Mouse (Mus musculus) E14TG2a.4 (cell line): ENCODE measurements around the gene Nrg3.

ENCODE experiments used
- H3K27me3 ChIP-seq: 2 replicates; pipeline ENCODE4 v1.6.1; 2014; ENCODE audit warnings: low read length, control low read depth; ENCODE audit not compliant: insufficient read depth
- H3K36me3 ChIP-seq: 2 replicates; pipeline ENCODE4 v1.6.1; 2014; ENCODE audit warnings: low read length, control low read depth; ENCODE audit not compliant: insufficient read depth
- H3K4me1 ChIP-seq: replicated peaks from 2 replicates; pipeline ENCODE4 v1.6.1; 2014; ENCODE audit warnings: low read depth, low read length, control low read depth
- H3K4me3 ChIP-seq: replicated peaks from 2 replicates; pipeline ENCODE4 v1.5.1; 2014; ENCODE audit warnings: mild to moderate bottlenecking, low read length
- H3K9me3 ChIP-seq: 2 replicates; pipeline ENCODE4 v1.6.1; 2014; ENCODE audit warnings: low read length, control low read depth
- CTCF ChIP-seq: conservative IDR thresholded peaks from 2 replicates; pipeline ENCODE4 v1.5.1; 2014; ENCODE audit warnings: low read length
- NANOG ChIP-seq: IDR thresholded peaks from 2 replicates; pipeline ENCODE4 v1.6.1; 2014; ENCODE audit warnings: borderline replicate concordance, low read length, mixed read lengths
- POU5F1 ChIP-seq: IDR thresholded peaks from 2 replicates; pipeline ENCODE4 v1.6.1; 2014; ENCODE audit warnings: low read length, borderline replicate concordance

Gene Nrg3

GRCm38 (mm10) chr14:39049021-39049420 lies 423.9 kb downstream of the Nrg3 start:
- Histone ChIP-seq H3K4me3 (no peak overlapping the region), H3K36me3 (no peaks in the 10 kb centered on the region), H3K4me1 (no peaks in the 10 kb centered on the region), H3K9me3 (no peaks in the 10 kb centered on the region), H3K27me3 (no peaks in the 10 kb centered on the region)
- no peak for TF ChIP-seq NANOG
- TF ChIP-seq CTCF, result no peak
- TF ChIP-seq POU5F1, result no peak

- no peak for TF ChIP-seq POU5F1
- no peak for TF ChIP-seq NANOG
- TF ChIP-seq CTCF, result no peak
Observed at GRCm38 (mm10) chr14:39044290-39044689, 428.6 kb downstream of the Nrg3 start.

GRCm38 (mm10) chr14:39043793-39044192 lies 429.1 kb downstream of the Nrg3 start:
- H3K27me3 ChIP-seq, result no peaks in the 10 kb centered on the region
- H3K9me3 ChIP-seq, result no peaks in the 10 kb centered on the region
- H3K4me1 ChIP-seq, result no peaks in the 10 kb centered on the region
- H3K36me3 ChIP-seq, result no peaks in the 10 kb centered on the region
- no peak for TF ChIP-seq NANOG
- TF ChIP-seq POU5F1, result no peak
- TF ChIP-seq CTCF, result no peak
- no peak overlapping the region for H3K4me3 ChIP-seq

More at GRCm38 (mm10) chr14:39044290-39044689, 428.6 kb downstream of the Nrg3 start:
- Histone ChIP-seq H3K27me3 (no peaks in the 10 kb centered on the region), H3K36me3 (no peaks in the 10 kb centered on the region), H3K4me1 (no peaks in the 10 kb centered on the region), H3K9me3 (no peaks in the 10 kb centered on the region), H3K4me3 (no peak overlapping the region)

- TF ChIP-seq CTCF (no peak), POU5F1 (no peak), NANOG (no peak)
- no peak overlapping the region for H3K4me3 ChIP-seq
- no peaks in the 10 kb centered on the region for H3K4me1 ChIP-seq
- no peaks in the 10 kb centered on the region for H3K27me3 ChIP-seq
- no peaks in the 10 kb centered on the region for H3K9me3 ChIP-seq
- H3K36me3 ChIP-seq, result no peaks in the 10 kb centered on the region
Observed at GRCm38 (mm10) chr14:39043384-39043783, 429.5 kb downstream of the Nrg3 start.

- no peak for TF ChIP-seq CTCF
- no peak for TF ChIP-seq POU5F1
- TF ChIP-seq NANOG, result no peak
- no peak overlapping the region for H3K4me3 ChIP-seq
- no peaks in the 10 kb centered on the region for H3K36me3 ChIP-seq
- no peaks in the 10 kb centered on the region for H3K27me3 ChIP-seq
- no peaks in the 10 kb centered on the region for H3K4me1 ChIP-seq
- no peaks in the 10 kb centered on the region for H3K9me3 ChIP-seq
Observed at GRCm38 (mm10) chr14:39039046-39039445, 433.8 kb downstream of the Nrg3 start.

GRCm38 (mm10) chr14:39034482-39034881 lies 438.4 kb downstream of the Nrg3 start:
- TF ChIP-seq POU5F1, result no peak
- no peak for TF ChIP-seq CTCF
- TF ChIP-seq NANOG, result no peak
- H3K9me3 ChIP-seq, result no peaks in the 10 kb centered on the region
- no peaks in the 10 kb centered on the region for H3K27me3 ChIP-seq
- H3K36me3 ChIP-seq, result no peaks in the 10 kb centered on the region
- H3K4me3 ChIP-seq, result no peak overlapping the region
- H3K4me1 ChIP-seq, result no peaks in the 10 kb centered on the region

GRCm38 (mm10) chr14:39023065-39023464 lies 449.8 kb downstream of the Nrg3 start:
- no peak for TF ChIP-seq NANOG
- TF ChIP-seq CTCF, result no peak
- no peak for TF ChIP-seq POU5F1
- Histone ChIP-seq H3K27me3 (no peaks in the 10 kb centered on the region), H3K4me1 (no peaks in the 10 kb centered on the region), H3K36me3 (no peaks in the 10 kb centered on the region), H3K4me3 (no peak overlapping the region), H3K9me3 (no peaks in the 10 kb centered on the region)

GRCm38 (mm10) chr14:39014126-39014525 lies 458.8 kb downstream of the Nrg3 start:
- Histone ChIP-seq H3K4me1 (no peaks in the 10 kb centered on the region), H3K4me3 (no peak overlapping the region), H3K27me3 (no peaks in the 10 kb centered on the region), H3K9me3 (no peaks in the 10 kb centered on the region), H3K36me3 (no peaks in the 10 kb centered on the region)
- TF ChIP-seq NANOG (no peak), POU5F1 (no peak), CTCF (no peak)

- Histone ChIP-seq H3K4me1 (no peaks in the 10 kb centered on the region), H3K9me3 (no peaks in the 10 kb centered on the region), H3K4me3 (no peak overlapping the region), H3K36me3 (no peaks in the 10 kb centered on the region), H3K27me3 (no peaks in the 10 kb centered on the region)
- TF ChIP-seq CTCF, result no peak
- TF ChIP-seq NANOG, result no peak
Observed at GRCm38 (mm10) chr14:38997843-38998242, 475.0 kb downstream of the Nrg3 start.

GRCm38 (mm10) chr14:38992574-38992866 lies 480.4 kb downstream of the Nrg3 start:
- H3K27me3 ChIP-seq, result no peaks in the 10 kb centered on the region
- TF ChIP-seq CTCF (no peak), POU5F1 (no peak), NANOG (no peak)
- H3K4me1 ChIP-seq, result no peaks in the 10 kb centered on the region
- H3K36me3 ChIP-seq, result no peaks in the 10 kb centered on the region
- no peaks in the 10 kb centered on the region for H3K9me3 ChIP-seq
- H3K4me3 ChIP-seq, result no peak overlapping the region
